Mouse (Mus musculus) E14TG2a.4 (cell line): Measurements from ENCODE around the gene Sptb.

ENCODE experiments used
- CTCF ChIP-seq: conservative IDR thresholded peaks from 2 replicates; pipeline ENCODE4 v1.5.1; 2014; ENCODE audit warnings: low read length
- NANOG ChIP-seq: IDR thresholded peaks from 2 replicates; pipeline ENCODE4 v1.6.1; 2014; ENCODE audit warnings: borderline replicate concordance, low read length, mixed read lengths
- POU5F1 ChIP-seq: IDR thresholded peaks from 2 replicates; pipeline ENCODE4 v1.6.1; 2014; ENCODE audit warnings: low read length, borderline replicate concordance

GRCm38 (mm10) chr12:76643679-76644078 is 66.7 kb downstream of the Sptb start:
- TF ChIP-seq CTCF = no peak
- no peak for TF ChIP-seq NANOG
- no peak for TF ChIP-seq POU5F1
